Mouse (Mus musculus) ES-Bruce4 (cell line): ENCODE results near the gene Tlcd2. TPM values are rescaled to one million over a fixed set of nuclear protein-coding genes. Genes with fewer than 3 reads are reported as not detected.

Experiments used
- H3K27ac ChIP-seq: 2 replicates; pipeline ENCODE4 v1.5.1; 2012; ENCODE audit warnings: low read length, inconsistent platforms; ENCODE audit not compliant: insufficient read depth
- H3K27me3 ChIP-seq: 2 replicates; pipeline ENCODE4 v1.6.1; 2012; ENCODE audit warnings: mild to moderate bottlenecking, low read length, inconsistent platforms; ENCODE audit not compliant: control insufficient read depth, poor library complexity, insufficient read depth, severe bottlenecking
- H3K36me3 ChIP-seq: 2 replicates; pipeline ENCODE4 v1.6.1; 2012; ENCODE audit warnings: inconsistent platforms, mild to moderate bottlenecking, low read length, moderate library complexity; ENCODE audit not compliant: control insufficient read depth, poor library complexity, insufficient read depth, severe bottlenecking
- H3K4me1 ChIP-seq: one replicate; pipeline ENCODE4 v1.8.1; 2011; ENCODE audit warnings: low read length; ENCODE audit not compliant: control insufficient read depth, insufficient read depth
- H3K4me3 ChIP-seq: 2 replicates; pipeline ENCODE4 v1.5.1; 2011; ENCODE audit warnings: low read depth, mild to moderate bottlenecking, low read length
- H3K9ac ChIP-seq: 2 replicates; pipeline ENCODE4 v1.6.1; 2012; ENCODE audit warnings: low read depth, mild to moderate bottlenecking, inconsistent platforms; ENCODE audit not compliant: poor library complexity, severe bottlenecking
- H3K9me3 ChIP-seq: replicated peaks from 2 replicates; pipeline ENCODE4 v1.6.1; 2012; ENCODE audit warnings: mild to moderate bottlenecking, low read length, inconsistent platforms; ENCODE audit not compliant: control insufficient read depth, poor library complexity, insufficient read depth, severe bottlenecking
- CTCF ChIP-seq: IDR thresholded peaks from one replicate; pipeline ENCODE4 v1.8.1; 2011; ENCODE audit warnings: low read depth, low read length
- EP300 ChIP-seq: IDR thresholded peaks from 2 replicates; pipeline ENCODE4 v1.6.1; 2011; ENCODE audit warnings: low read depth, low read length; ENCODE audit not compliant: insufficient read depth
- POLR2A ChIP-seq: IDR thresholded peaks from one replicate; pipeline ENCODE4 v1.8.1; 2011; ENCODE audit warnings: low read length; ENCODE audit not compliant: insufficient read depth
- polyA plus RNA-seq: library from polyadenylated mRNA; stranded (reverse); fragments of >200 nt; gene quantifications from 2 replicates; pipeline ENCODE4 v1.2.4, GENCODE M21; 2011; ENCODE audit warnings: low read depth; ENCODE audit not compliant: missing spikeins, insufficient read depth, insufficient read length

Gene Tlcd2
- polyA plus RNA-seq: 3.6 and 6.8 TPM in 2 replicates

- Histone ChIP-seq H3K27me3 (no peaks in the 10 kb centered on the region), H3K36me3 (peaks cover 5% of the 10 kb centered on the region), H3K27ac (peak within 1 kb of the TSS; percentile 93), H3K4me1 (no peaks in the 10 kb centered on the region), H3K4me3 (peak within 1 kb of the TSS; percentile 76), H3K9me3 (no peaks in the 10 kb centered on the region), H3K9ac (peak within 1 kb of the TSS; percentile 92)
- peak; percentile 53 for TF ChIP-seq POLR2A
- no peak for TF ChIP-seq CTCF
- TF ChIP-seq EP300: peak; percentile 47; the same call in 1 of the 2 replicates
Observed at GRCm38 (mm10) chr11:75460844-75461742, at the start of gene Tlcd2. Gene Tlcd2, plus strand, starts transcription at chr11:75461715.

DNA sequence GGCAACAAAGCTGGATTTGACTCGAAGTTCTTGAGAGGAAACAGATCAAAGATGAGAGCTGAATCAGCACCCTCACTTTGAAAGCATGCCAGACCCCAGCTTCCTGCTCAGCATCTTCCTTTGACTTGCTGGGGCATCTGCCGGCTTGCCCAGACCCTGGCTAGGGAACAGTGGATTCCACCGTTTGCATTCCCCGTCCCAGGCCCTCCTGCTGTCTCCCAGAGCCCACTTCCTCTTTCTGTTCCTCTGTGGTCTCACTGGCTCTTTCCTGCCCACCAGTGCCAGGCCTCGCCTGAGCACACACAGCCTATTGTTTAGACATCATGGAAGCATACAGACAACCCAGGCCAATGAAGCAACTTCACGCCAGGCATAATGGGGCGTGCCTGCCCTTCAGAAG lies 46.4 kb upstream of the Tlcd2 start:
- Histone ChIP-seq H3K36me3 (no peaks in the 10 kb centered on the region), H3K27me3 (no peaks in the 10 kb centered on the region), H3K9me3 (no peaks in the 10 kb centered on the region), H3K27ac (no peak overlapping the region), H3K4me3 (no peak overlapping the region), H3K4me1 (no peaks in the 10 kb centered on the region), H3K9ac (no peak overlapping the region)
- no peak for TF ChIP-seq POLR2A
- TF ChIP-seq EP300: no peak
- no peak for TF ChIP-seq CTCF

- Histone ChIP-seq H3K4me1 (no peaks in the 10 kb centered on the region), H3K27ac (no peak overlapping the region), H3K9ac (no peak overlapping the region), H3K36me3 (no peaks in the 10 kb centered on the region), H3K9me3 (no peaks in the 10 kb centered on the region), H3K27me3 (no peaks in the 10 kb centered on the region), H3K4me3 (no peak overlapping the region)
- TF ChIP-seq POLR2A: no peak
- TF ChIP-seq CTCF: no peak
- no peak for TF ChIP-seq EP300
Observed at GRCm38 (mm10) chr11:75415994-75416393, 45.5 kb upstream of the Tlcd2 start.

- Histone ChIP-seq H3K27ac (no peak overlapping the region), H3K4me1 (no peaks in the 10 kb centered on the region), H3K4me3 (no peak overlapping the region), H3K27me3 (no peaks in the 10 kb centered on the region), H3K9ac (no peak overlapping the region), H3K36me3 (no peaks in the 10 kb centered on the region), H3K9me3 (no peaks in the 10 kb centered on the region)
- TF ChIP-seq CTCF (no peak), POLR2A (no peak), EP300 (no peak)
Observed at GRCm38 (mm10) chr11:75420037-75420436, 41.5 kb upstream of the Tlcd2 start.

- no peaks in the 10 kb centered on the region for H3K9me3 ChIP-seq
- no peaks in the 10 kb centered on the region for H3K36me3 ChIP-seq
- no peak overlapping the region for H3K27ac ChIP-seq
- no peak overlapping the region for H3K9ac ChIP-seq
- no peaks in the 10 kb centered on the region for H3K27me3 ChIP-seq
- TF ChIP-seq POLR2A (no peak), EP300 (no peak), CTCF (no peak)
- H3K4me1 ChIP-seq: no peaks in the 10 kb centered on the region
- H3K4me3 ChIP-seq: no peak overlapping the region
Observed at GRCm38 (mm10) chr11:75420810-75421374, 40.6 kb upstream of the Tlcd2 start.
